Mouse (Mus musculus): ENCODE data around the gene Spata19.

DNA sequence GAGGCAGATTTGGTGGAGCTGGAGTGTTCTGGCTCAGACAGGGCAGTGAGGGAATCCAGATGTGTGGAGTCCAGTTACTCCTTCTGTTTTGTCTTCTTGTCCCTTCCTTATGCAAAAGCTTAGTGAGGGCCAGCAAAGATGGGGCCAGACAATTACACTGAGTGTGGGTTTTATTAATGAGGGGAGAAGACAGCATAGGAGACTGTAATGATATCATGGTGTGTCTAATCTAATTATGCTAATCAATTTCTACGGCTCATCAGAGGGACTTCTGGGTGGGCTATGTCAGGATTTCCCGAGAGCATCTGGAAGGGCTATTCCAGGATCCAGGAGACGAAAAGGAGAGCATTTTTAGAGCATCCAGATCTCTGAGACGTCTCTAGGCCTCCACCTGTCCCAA, 32.0 kb downstream of the Spata19 start:
- TF ChIP-seq REST (IDR thresholded peaks at IDR 0.05; ENCODE audit: insufficient read depth, insufficient read length): no peak
- TF ChIP-seq TCF12 (IDR thresholded peaks at IDR 0.05; ENCODE audit: insufficient read depth, poor library complexity, severe bottlenecking): no peak
- no peak for TF ChIP-seq POLR2A (IDR thresholded peaks at IDR 0.05; ENCODE audit: insufficient read length, low read depth)
- TF ChIP-seq TCF3 (IDR thresholded peaks at IDR 0.05; ENCODE audit: insufficient read length, low read depth): no peak
- no peak for TF ChIP-seq MYOD1 (IDR thresholded peaks at IDR 0.05; ENCODE audit: control insufficient read depth in 1 of 3, insufficient read length in 2 of 3, low read depth in 2 of 3)
- no peak for TF ChIP-seq USF1 (IDR thresholded peaks at IDR 0.05; ENCODE audit: low read depth)
- no peak for TF ChIP-seq E2F4 (IDR thresholded peaks at IDR 0.05; ENCODE audit: insufficient read depth)
- no peak for TF ChIP-seq POLR2AphosphoS2 (IDR thresholded peaks at IDR 0.05; ENCODE audit: insufficient read length, low read depth)
- TF ChIP-seq MYOG (IDR thresholded peaks at IDR 0.05; ENCODE audit: control insufficient read depth in 1 of 3, insufficient read depth in 1 of 3, insufficient read length in 2 of 3, low read depth in 2 of 3): no peak
- TF ChIP-seq MAX (IDR thresholded peaks at IDR 0.05; ENCODE audit: low read depth): no peak
- TF ChIP-seq SRF (IDR thresholded peaks at IDR 0.05; ENCODE audit: control insufficient read depth, insufficient read length, low read depth): no peak
- no peak for TF ChIP-seq CEBPB (IDR thresholded peaks at IDR 0.05; ENCODE audit: insufficient read depth, poor library complexity, severe bottlenecking)

All from myocyte (in vitro differentiated cells).